Mouse (Mus musculus): ENCODE results near the gene Hist1h1a.

- TF ChIP-seq GATA1 (IDR thresholded peaks at IDR 0.05; ENCODE audit: borderline replicate concordance, low read length) (no peak), FLI1 (IDR thresholded peaks at IDR 0.05; ENCODE audit: low read length) (no peak)
Measured at GRCm38 (mm10) chr13:23757921-23758320, 5.5 kb upstream of the Hist1h1a start.
